Mouse (Mus musculus): ENCODE results near the gene Atr.

DNA sequence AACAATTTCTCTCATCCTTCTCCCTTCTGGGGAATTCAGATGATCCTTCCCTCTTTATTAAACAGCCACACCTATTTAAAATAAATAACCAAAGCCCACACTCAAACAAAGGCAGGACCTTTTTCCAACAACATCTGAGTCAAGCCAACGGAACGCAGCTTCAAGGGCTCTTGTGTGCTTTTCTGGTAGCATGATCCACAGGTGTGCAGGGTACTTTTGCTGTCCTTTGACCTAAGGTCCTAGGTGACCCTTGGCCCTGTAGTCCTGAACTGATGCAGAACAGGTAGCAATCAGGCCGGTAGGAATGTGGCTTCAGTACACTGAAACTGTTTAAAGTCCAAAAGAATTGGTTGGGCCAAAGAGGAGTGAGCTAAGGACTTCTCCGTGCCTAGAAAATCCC is 11.7 kb upstream of the Atr start:
- TF ChIP-seq CTCF (IDR thresholded peaks at IDR 0.05; ENCODE audit: borderline replicate concordance, control insufficient read depth, extremely low read depth, insufficient read depth, low read length, poor library complexity) (no peak), POLR2A (IDR thresholded peaks at IDR 0.05; ENCODE audit: control insufficient read depth, extremely low read depth, insufficient read depth, low read length, poor library complexity) (no peak)
